Mouse (Mus musculus): ENCODE measurements around the gene Rftn1. TPM values are rescaled to one million over a fixed set of nuclear protein-coding genes. Genes with fewer than 3 reads are reported as not detected.

The Rftn1 gene
- 6.6 and 8.9 TPM in 2 replicates for polyA plus RNA-seq (2012; rRNA removed)

DNA sequence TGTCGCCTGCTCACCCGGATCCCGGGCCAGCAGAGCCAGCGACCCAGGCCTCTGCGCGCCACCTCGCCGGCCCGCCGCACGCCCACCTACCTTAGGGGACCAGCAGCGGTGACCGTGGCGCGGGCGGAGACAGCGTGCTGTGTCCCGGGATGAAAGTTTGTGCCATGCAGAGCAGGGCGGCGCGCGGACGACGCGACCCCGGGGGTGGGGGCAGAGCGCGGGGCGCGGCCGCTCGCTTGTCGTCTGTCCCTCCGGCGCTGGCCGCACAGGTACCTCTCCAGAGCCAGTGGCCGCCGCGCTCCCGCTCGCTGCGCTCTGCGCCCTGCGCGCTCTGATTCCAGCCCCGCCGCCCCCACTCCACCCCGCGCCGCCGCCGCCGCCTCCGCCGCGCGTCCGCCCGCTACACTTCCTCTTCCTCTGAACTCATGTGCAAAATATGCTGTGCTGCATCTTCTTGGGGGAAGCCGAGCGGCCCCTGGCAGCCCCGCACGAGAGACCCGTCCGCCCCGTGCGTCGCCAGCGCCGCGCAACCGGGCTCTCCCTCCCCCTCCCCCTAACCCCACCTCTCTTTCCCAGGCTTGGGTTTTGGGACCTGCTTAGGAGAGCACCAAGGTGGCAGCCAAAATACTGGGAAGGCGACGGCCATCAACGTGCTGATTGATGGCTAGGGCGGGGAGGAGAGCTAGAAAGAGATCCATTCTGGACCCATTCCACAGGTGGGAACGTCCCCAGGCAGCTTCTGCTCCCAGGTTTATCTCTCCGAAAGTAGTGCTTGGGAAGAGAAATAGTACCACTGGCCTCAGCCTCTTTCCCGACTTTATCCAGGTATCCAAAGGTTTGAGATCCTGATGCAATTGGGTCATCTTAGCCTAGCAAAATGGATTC is at the start of gene Rftn1:
Gene Rftn1 (minus strand): TSS at position 544 of the 885 bp plus-strand sequence.
- peak within 1 kb of the TSS; percentile 58 for H3K4me3 ChIP-seq (ENCODE audit: insufficient read depth, low read length)
- H3K27ac ChIP-seq (ENCODE audit: insufficient read depth, low read length) = no peak within 1 kb of the TSS
- no peak for TF ChIP-seq POLR2A (IDR thresholded peaks at IDR 0.05; ENCODE audit: extremely low read depth, insufficient read depth, low read length)
- no peak for TF ChIP-seq CTCF (IDR thresholded peaks at IDR 0.05; ENCODE audit: extremely low read depth, insufficient read depth, low read length)
- no peaks in the 10 kb centered on the region for H3K4me1 ChIP-seq (ENCODE audit: control insufficient read depth, insufficient read depth, low read length)

DNA sequence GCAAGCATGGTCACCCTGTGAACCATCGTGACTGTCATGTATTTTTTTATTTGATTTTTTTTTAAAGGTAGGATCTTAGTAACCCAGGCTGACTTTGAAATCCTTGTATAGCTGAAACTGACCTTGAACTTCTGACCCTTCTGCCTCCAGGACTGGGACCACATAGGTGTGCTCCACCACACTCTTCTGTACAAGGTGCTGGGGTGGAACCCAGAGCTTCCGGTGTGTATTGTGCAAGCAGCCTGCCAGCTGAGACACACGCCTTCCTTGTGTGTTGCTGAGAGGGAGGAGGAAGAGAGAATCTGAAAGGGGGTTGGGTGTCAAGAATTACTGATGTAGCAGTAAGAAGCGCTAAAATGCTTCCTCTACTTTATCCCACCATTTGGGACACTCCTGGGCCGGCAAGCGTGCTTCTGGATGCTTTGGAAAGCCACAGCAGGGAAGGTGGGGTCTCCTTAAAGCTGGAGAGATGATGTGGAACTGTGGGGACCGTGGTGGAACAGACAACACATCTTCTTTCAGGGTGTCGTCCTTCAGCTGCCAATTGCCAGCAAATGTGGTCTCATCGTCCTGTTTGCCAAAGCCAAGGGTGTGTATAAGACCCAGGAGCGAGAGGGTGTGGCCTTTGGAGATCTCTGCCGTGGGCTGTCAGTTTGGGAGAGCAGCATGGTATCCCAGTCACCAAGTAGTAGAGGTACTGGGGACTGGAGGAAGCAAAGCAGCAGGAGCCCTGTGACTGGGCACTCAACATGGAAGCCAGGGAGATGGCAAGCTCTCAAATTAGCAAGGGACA is 47.5 kb upstream of the Rftn1 start:
- no peak overlapping the region for H3K4me3 ChIP-seq (ENCODE audit: insufficient read depth, low read length)
- no peak overlapping the region for H3K27ac ChIP-seq (ENCODE audit: insufficient read depth, low read length)
- no peaks in the 10 kb centered on the region for H3K4me1 ChIP-seq (ENCODE audit: control insufficient read depth, insufficient read depth, low read length)
- no peak for TF ChIP-seq POLR2A (IDR thresholded peaks at IDR 0.05; ENCODE audit: extremely low read depth, insufficient read depth, low read length)
- TF ChIP-seq CTCF (IDR thresholded peaks at IDR 0.05; ENCODE audit: extremely low read depth, insufficient read depth, low read length) = no peak

DNA sequence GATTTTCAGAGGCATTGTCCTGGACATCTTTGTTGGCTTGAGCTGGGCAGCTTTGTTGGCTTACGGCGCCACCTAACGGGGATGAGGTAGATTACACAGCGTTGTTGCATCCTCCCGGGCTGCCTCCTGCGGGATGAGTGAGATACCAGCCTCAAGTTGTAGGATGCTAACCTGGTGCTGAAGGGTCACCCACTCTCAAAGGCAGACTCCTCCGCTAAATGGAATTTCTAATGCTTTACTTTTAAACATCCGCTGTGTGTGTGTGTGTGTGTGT is 46.9 kb upstream of the Rftn1 start:
- TF ChIP-seq CTCF (IDR thresholded peaks at IDR 0.05; ENCODE audit: extremely low read depth, insufficient read depth, low read length) (peak; percentile 99), POLR2A (IDR thresholded peaks at IDR 0.05; ENCODE audit: extremely low read depth, insufficient read depth, low read length) (no peak)
- no peak overlapping the region for H3K4me3 ChIP-seq (ENCODE audit: insufficient read depth, low read length)
- H3K4me1 ChIP-seq (ENCODE audit: control insufficient read depth, insufficient read depth, low read length) = no peaks in the 10 kb centered on the region
- H3K27ac ChIP-seq (ENCODE audit: insufficient read depth, low read length) = no peak overlapping the region

DNA sequence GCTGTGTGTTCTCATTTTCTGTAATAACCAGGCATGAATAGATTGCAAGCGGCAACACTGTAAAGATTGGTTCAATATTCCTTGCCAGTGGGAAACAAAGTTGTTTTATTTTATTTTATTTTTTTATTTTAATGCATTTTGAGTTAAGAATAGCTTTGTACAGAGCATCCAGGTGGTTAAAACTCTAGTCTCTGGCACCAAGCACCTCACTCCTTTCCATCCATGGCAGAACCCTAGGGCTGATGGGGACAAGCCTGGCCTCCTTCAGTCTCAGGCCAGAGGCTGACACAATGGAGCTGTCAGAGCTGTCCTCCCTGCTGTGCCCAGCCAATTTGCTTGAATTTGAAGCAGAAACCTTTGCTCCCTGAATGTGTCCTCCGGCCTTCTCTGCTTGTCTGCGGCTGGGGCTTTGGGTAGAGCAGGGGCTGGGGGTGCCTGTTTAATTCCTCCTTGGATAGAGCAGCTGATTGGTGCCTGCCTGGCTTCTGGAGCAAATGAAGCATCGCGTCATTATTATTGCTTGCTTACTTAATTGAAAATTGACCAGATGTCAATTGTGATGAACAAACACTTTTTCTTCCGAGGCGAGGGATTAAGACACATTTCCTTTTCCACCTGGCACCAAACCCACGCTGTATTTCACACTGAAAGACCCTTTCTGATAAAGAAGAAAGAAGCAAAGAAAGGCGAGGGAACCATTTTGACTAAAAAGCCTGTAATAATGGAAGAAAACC is 46.4 kb upstream of the Rftn1 start:
- H3K4me1 ChIP-seq (ENCODE audit: control insufficient read depth, insufficient read depth, low read length) = no peaks in the 10 kb centered on the region
- no peak overlapping the region for H3K27ac ChIP-seq (ENCODE audit: insufficient read depth, low read length)
- no peak for TF ChIP-seq CTCF (IDR thresholded peaks at IDR 0.05; ENCODE audit: extremely low read depth, insufficient read depth, low read length)
- H3K4me3 ChIP-seq (ENCODE audit: insufficient read depth, low read length) = no peak overlapping the region

DNA sequence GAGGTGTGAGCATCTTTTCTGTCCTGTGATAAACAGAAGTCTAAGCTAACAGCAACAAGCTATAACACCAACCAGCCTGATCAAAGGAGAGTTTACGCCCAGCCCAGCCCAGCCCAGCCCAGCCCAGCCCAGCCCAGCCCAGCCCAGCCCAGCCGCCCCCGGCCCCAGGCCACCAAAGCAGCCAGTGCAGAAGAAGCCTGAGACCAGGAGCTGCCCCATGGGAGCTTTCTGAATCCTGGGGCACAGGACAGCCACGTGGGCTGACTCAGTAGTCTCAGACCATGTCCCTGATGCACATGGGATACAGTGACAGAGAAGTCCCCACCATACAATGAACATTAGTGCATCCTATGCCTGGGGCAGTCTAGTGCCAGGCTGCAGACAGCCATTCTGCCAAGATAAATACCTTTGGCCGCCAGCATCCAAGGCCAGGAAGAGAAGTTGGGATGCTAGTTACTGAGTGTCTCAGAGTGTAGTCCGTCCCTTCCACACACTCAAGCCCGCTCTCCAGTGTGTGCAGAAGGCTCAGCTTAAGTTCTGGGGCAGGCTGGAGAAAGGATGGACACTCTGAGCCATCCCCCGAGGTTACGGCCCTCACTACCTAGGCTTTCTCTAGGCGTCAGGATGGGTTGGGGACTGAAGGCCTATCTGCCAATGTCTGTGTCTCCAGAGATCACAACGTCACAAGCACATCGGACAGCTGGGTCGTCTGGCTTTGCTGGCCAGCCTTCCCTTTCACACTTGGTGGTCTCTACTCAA is 45.6 kb upstream of the Rftn1 start:
- no peak for TF ChIP-seq CTCF (IDR thresholded peaks at IDR 0.05; ENCODE audit: extremely low read depth, insufficient read depth, low read length)
- TF ChIP-seq POLR2A (IDR thresholded peaks at IDR 0.05; ENCODE audit: extremely low read depth, insufficient read depth, low read length) = no peak
- no peak overlapping the region for H3K27ac ChIP-seq (ENCODE audit: insufficient read depth, low read length)
- no peaks in the 10 kb centered on the region for H3K4me1 ChIP-seq (ENCODE audit: control insufficient read depth, insufficient read depth, low read length)
- no peak overlapping the region for H3K4me3 ChIP-seq (ENCODE audit: insufficient read depth, low read length)

DNA sequence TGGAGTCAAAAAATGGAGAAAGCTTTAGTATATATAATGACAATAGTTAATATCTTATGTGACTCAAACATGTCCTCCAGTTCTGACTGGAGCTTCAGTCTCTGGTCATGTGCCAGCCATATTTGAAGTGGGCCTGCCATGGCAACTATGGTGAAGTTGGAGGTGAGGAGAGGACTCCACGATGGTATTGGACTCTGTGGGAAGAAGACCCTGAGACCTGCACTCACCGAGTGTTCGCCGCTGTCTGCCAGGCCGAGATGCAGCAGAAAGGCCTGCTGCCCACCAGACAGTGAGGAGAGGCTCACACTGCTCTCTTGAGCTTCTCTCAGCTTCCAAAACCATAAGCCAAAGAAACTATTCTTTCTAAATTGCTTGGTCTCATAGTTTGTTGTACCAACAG is 43.5 kb upstream of the Rftn1 start:
- Histone ChIP-seq H3K4me3 (ENCODE audit: insufficient read depth, low read length) (no peak overlapping the region), H3K4me1 (ENCODE audit: control insufficient read depth, insufficient read depth, low read length) (no peaks in the 10 kb centered on the region), H3K27ac (ENCODE audit: insufficient read depth, low read length) (no peak overlapping the region)
- no peak for TF ChIP-seq CTCF (IDR thresholded peaks at IDR 0.05; ENCODE audit: extremely low read depth, insufficient read depth, low read length)

DNA sequence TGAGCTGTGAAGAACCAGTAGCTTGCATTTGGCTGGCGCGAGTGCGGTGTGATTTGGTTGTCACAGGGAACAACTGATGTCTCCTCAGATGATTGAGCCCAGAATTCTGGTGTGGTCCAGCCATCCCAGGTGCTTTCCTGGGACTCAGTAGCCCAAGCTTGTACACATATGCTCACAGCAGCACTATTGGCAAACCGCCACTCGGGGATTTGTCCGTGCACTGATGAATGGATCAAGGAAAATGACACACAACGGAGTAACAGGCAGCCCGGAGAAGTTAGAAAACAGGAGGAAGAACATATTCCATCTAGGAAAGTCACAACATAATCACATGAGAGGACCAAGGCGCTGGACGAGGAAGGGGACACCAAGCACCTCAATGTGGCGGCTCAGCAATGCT is 42.3 kb upstream of the Rftn1 start:
- Histone ChIP-seq H3K4me1 (ENCODE audit: control insufficient read depth, insufficient read depth, low read length) (no peaks in the 10 kb centered on the region), H3K27ac (ENCODE audit: insufficient read depth, low read length) (no peak overlapping the region), H3K4me3 (ENCODE audit: insufficient read depth, low read length) (no peak overlapping the region)
- no peak for TF ChIP-seq POLR2A (IDR thresholded peaks at IDR 0.05; ENCODE audit: extremely low read depth, insufficient read depth, low read length)
- no peak for TF ChIP-seq CTCF (IDR thresholded peaks at IDR 0.05; ENCODE audit: extremely low read depth, insufficient read depth, low read length)

DNA sequence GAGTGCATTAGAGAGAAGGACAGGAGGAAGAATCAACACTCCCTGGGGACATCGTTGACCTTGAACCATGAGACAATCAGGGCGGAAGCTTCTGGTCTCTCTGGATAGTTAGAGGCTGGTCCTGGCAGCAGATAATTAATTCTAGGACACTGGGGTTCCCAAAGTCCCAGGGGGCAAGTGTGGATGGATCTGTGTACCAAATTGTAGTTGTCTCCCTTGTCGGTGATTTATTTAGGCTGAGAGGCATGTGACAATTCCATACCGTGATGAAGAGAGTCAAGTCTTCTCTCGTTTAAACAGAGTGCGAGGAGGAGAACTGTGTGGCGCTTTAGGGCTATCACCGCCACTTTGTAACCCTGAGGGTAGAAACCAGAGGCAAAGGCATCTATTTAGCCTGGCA is 40.7 kb upstream of the Rftn1 start:
- Histone ChIP-seq H3K4me3 (ENCODE audit: insufficient read depth, low read length) (no peak overlapping the region), H3K4me1 (ENCODE audit: control insufficient read depth, insufficient read depth, low read length) (no peaks in the 10 kb centered on the region), H3K27ac (ENCODE audit: insufficient read depth, low read length) (no peak overlapping the region)
- TF ChIP-seq POLR2A (IDR thresholded peaks at IDR 0.05; ENCODE audit: extremely low read depth, insufficient read depth, low read length) (no peak), CTCF (IDR thresholded peaks at IDR 0.05; ENCODE audit: extremely low read depth, insufficient read depth, low read length) (no peak)

DNA sequence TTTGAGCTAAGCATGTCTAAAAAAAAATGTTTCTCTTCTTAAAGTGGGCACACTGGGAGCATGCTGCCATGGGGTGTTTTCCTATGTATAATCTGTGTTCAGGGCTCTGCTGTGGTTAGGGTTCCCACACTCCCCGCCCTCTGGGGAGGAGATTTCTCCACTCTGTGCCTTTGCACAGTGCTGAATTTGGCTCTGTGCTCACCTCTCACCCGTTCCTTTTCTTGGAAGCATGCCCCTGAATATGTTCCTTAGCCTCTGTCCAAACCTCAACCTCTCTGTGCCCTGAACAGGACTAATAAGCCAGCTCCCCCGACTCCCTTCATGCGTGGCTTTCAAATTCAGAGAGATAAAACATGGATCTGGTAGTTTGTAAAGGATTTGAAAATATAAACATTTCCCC is 39.1 kb upstream of the Rftn1 start:
- Histone ChIP-seq H3K27ac (ENCODE audit: insufficient read depth, low read length) (no peak overlapping the region), H3K4me3 (ENCODE audit: insufficient read depth, low read length) (no peak overlapping the region), H3K4me1 (ENCODE audit: control insufficient read depth, insufficient read depth, low read length) (no peaks in the 10 kb centered on the region)
- TF ChIP-seq CTCF (IDR thresholded peaks at IDR 0.05; ENCODE audit: extremely low read depth, insufficient read depth, low read length) = no peak
- TF ChIP-seq POLR2A (IDR thresholded peaks at IDR 0.05; ENCODE audit: extremely low read depth, insufficient read depth, low read length) = no peak
